Comparison of ENCODE assay signal across 29 mouse cellular contexts in the genomic region with DNA sequence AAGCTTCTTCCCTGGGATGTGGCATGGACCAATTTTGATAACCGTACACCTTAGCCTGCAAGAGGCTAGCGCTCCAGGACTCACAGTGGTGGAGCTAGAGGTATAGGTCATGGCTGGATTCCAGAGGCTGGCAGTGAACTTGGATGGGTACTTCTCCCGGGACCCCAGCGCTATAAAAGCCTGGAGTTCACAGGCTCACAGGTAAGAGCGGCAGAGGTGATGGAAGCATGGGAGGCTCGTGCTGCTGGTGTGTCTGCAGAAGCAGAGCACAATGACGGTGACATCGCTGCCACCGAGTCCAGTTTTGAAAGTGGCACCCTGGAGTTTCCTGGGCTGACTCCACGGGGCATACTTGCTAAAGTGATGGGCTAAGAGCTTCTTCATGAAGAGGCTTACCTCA.
DNase-seq lines count a peak whose midpoint lies in the region; ATAC-seq and TF ChIP-seq lines count a peak whose summit lies in the region.
"Had no signal": no experiment of that assay in that cellular context is flagged by ENCODE, and none has a peak within 500 bp of the region (broad histone marks: within the 10 kb centered on the region; RNA-seq: fewer than 3 reads in every experiment).

No protein-coding gene starts in this region.

- WGBS in cerebellum, adult 2 months = 26% methylated on average over 10 of the region's 10 CpGs
- 85% methylated on average over 10 of the region's 10 CpGs for WGBS in forebrain, embryonic 15.5 days
- 83% methylated on average over 10 of the region's 10 CpGs for WGBS in forebrain, embryonic 12.5 days
- 83% methylated on average over 10 of the region's 10 CpGs for WGBS in neural tube, embryonic 13.5 days
- WGBS in neural tube, embryonic 15.5 days = 85% methylated on average over 10 of the region's 10 CpGs

- no peak overlapping the region for H3K9ac ChIP-seq in forebrain, embryonic 15.5 days (replicated peaks)
- no peak overlapping the region for H3K9ac ChIP-seq in forebrain, embryonic 12.5 days
- H3K9ac ChIP-seq in neural tube, embryonic 13.5 days = no peak overlapping the region
- no peak overlapping the region for H3K9ac ChIP-seq in neural tube, embryonic 15.5 days (replicated peaks)
- H3K9ac ChIP-seq: embryonic facial prominence, embryonic 12.5 days; embryonic facial prominence, embryonic 15.5 days; heart, embryonic 13.5 days; hindbrain, embryonic 14.5 days had no signal

- H3K27me3 ChIP-seq in cerebellum, adult 2 months (ENCODE audit: control insufficient read depth, insufficient read depth, low read length) = no peaks in the 10 kb centered on the region
- no peaks in the 10 kb centered on the region for H3K27me3 ChIP-seq in forebrain, embryonic 15.5 days
- H3K27me3 ChIP-seq in forebrain, embryonic 12.5 days = 0 out of 2 replicates have a peak, but pooled peaks cover 3% of the 10 kb centered on the region
- H3K27me3 ChIP-seq in neural tube, embryonic 13.5 days = no peaks in the 10 kb centered on the region
- H3K27me3 ChIP-seq in neural tube, embryonic 15.5 days (replicated peaks) = no peaks in the 10 kb centered on the region
- H3K27me3 ChIP-seq: CH12.LX; embryonic facial prominence, embryonic 12.5 days; embryonic facial prominence, embryonic 15.5 days; Patski had no signal

- no peaks in the 10 kb centered on the region for H3K9me3 ChIP-seq in forebrain, embryonic 15.5 days
- no peaks in the 10 kb centered on the region for H3K9me3 ChIP-seq in forebrain, embryonic 12.5 days
- no peaks in the 10 kb centered on the region for H3K9me3 ChIP-seq in neural tube, embryonic 13.5 days
- H3K9me3 ChIP-seq in neural tube, embryonic 15.5 days (replicated peaks) = no peaks in the 10 kb centered on the region
- H3K9me3 ChIP-seq: embryonic facial prominence, embryonic 12.5 days; embryonic facial prominence, embryonic 15.5 days; G1E; heart, embryonic 10.5 days; heart, embryonic 13.5 days had no signal

- TF ChIP-seq POLR2A in cerebellum, adult 2 months (IDR thresholded peaks at IDR 0.05; ENCODE audit: borderline replicate concordance, insufficient read depth, low read length) = no peak

- no peak overlapping the region for H3K4me3 ChIP-seq in cerebellum, adult 2 months (replicated peaks; ENCODE audit: insufficient read depth, low read depth, low read length)
- no peak overlapping the region for H3K4me3 ChIP-seq in forebrain, embryonic 15.5 days
- H3K4me3 ChIP-seq in forebrain, embryonic 12.5 days (replicated peaks) = no peak overlapping the region
- no peak overlapping the region for H3K4me3 ChIP-seq in neural tube, embryonic 13.5 days
- no peak overlapping the region for H3K4me3 ChIP-seq in neural tube, embryonic 15.5 days (replicated peaks)
- H3K4me3 ChIP-seq: embryonic facial prominence, embryonic 12.5 days; embryonic facial prominence, embryonic 15.5 days; heart, adult 2 months; heart, embryonic 10.5 days; heart, embryonic 13.5 days had no signal

- H3K36me3 ChIP-seq in forebrain, embryonic 15.5 days = no peaks in the 10 kb centered on the region
- no peaks in the 10 kb centered on the region for H3K36me3 ChIP-seq in forebrain, embryonic 12.5 days (replicated peaks)
- H3K36me3 ChIP-seq in neural tube, embryonic 13.5 days = no peaks in the 10 kb centered on the region
- no peaks in the 10 kb centered on the region for H3K36me3 ChIP-seq in neural tube, embryonic 15.5 days
- H3K36me3 ChIP-seq: embryonic facial prominence, embryonic 12.5 days; embryonic facial prominence, embryonic 15.5 days; G1E; heart, embryonic 10.5 days; heart, embryonic 13.5 days had no signal

- H3K27ac ChIP-seq in cerebellum, adult 2 months (ENCODE audit: insufficient read depth, low read length) = peak overlapping the region; percentile 95
- H3K27ac ChIP-seq in forebrain, embryonic 15.5 days (replicated peaks) = peak overlapping the region; percentile 90; the same call in 1 of the 2 replicates
- H3K27ac ChIP-seq in forebrain, embryonic 12.5 days = no peak overlapping the region
- H3K27ac ChIP-seq in neural tube, embryonic 13.5 days (replicated peaks) = peak overlapping the region; percentile 71; the same call in 1 of the 2 replicates
- no peak overlapping the region for H3K27ac ChIP-seq in neural tube, embryonic 15.5 days (replicated peaks)
- H3K27ac ChIP-seq: embryonic facial prominence, embryonic 12.5 days; embryonic facial prominence, embryonic 15.5 days; heart, adult 2 months; heart, embryonic 10.5 days; heart, embryonic 13.5 days; hindbrain, embryonic 14.5 days; hindbrain, postnatal 0 days had no signal

- H3K4me2 ChIP-seq in forebrain, embryonic 15.5 days (replicated peaks) = no peak overlapping the region
- H3K4me2 ChIP-seq in forebrain, embryonic 12.5 days = no peak overlapping the region
- no peak overlapping the region for H3K4me2 ChIP-seq in neural tube, embryonic 13.5 days
- no peak overlapping the region for H3K4me2 ChIP-seq in neural tube, embryonic 15.5 days
- H3K4me2 ChIP-seq: embryonic facial prominence, embryonic 12.5 days; embryonic facial prominence, embryonic 15.5 days; heart, embryonic 13.5 days; hindbrain, embryonic 14.5 days had no signal

- DNase-seq in cerebellum, adult 2 months = peak in 1 of 2 experiments; percentile 45
- no peak for DNase-seq in cerebellum, postnatal 4 days (ENCODE audit: low spot score in 2 of 2)
- DNase-seq in cerebellum, postnatal 25 days = peak; percentile 50 to 55
- DNase-seq: adrenal gland, postnatal 10 days; adrenal gland, postnatal 36 days; B cell, adult 2 months; gastrocnemius, postnatal 10 days; gastrocnemius, postnatal 36 days; heart, adult 2 months; heart, postnatal 14 days; heart, postnatal 4 days; kidney, adult 18-20 months; kidney, adult 9 months had no signal

- peaks cover 68% of the 10 kb centered on the region for H3K4me1 ChIP-seq in cerebellum, adult 2 months (ENCODE audit: control insufficient read depth, insufficient read depth, low read length)
- H3K4me1 ChIP-seq in forebrain, embryonic 15.5 days = peaks cover 58% of the 10 kb centered on the region
- H3K4me1 ChIP-seq in forebrain, embryonic 12.5 days = peaks cover 31% of the 10 kb centered on the region
- peaks cover 42% of the 10 kb centered on the region for H3K4me1 ChIP-seq in neural tube, embryonic 13.5 days (replicated peaks)
- peaks cover 23% of the 10 kb centered on the region for H3K4me1 ChIP-seq in neural tube, embryonic 15.5 days

- no peak for ATAC-seq in cerebellum, adult (ENCODE audit: insufficient number of reproducible peaks, low FRiP score, low TSS enrichment)
- no peak for ATAC-seq in forebrain, embryonic 15.5 days (replicated peaks)
- ATAC-seq in forebrain, embryonic 12.5 days (ENCODE audit: low FRiP score) = no peak
- no peak for ATAC-seq in neural tube, embryonic 13.5 days (ENCODE audit: low read depth)
- no peak for ATAC-seq in neural tube, embryonic 15.5 days (ENCODE audit: low FRiP score)
- ATAC-seq: inflammation-experienced regulatory T-cells, adult 6 months; intestine, embryonic 16.5 days; Patski had no signal

- no peak for TF ChIP-seq CTCF in cerebellum, adult 2 months (IDR thresholded peaks at IDR 0.05; ENCODE audit: borderline replicate concordance, insufficient read depth, low read depth, low read length)

Comparison
In these comparisons a context has a peak if more than half of its experiments do, and no peak if none do; other contexts are left out.
1. DNase-seq: peak in cerebellum, postnatal 25 days (2 of 2); none in cerebellum, postnatal 4 days (0 of 2).
2. H3K27ac ChIP-seq: peak in cerebellum, adult 2 months (single experiment), forebrain, embryonic 15.5 days (single experiment) and neural tube, embryonic 13.5 days (single experiment); none in forebrain, embryonic 12.5 days (single experiment) and neural tube, embryonic 15.5 days (single experiment).